Mouse (Mus musculus) embryonic fibroblast, embryonic 13.5 days (primary cell): ENCODE measurements around the gene Dao.

Experiments
- CTCF ChIP-seq: IDR thresholded peaks from 2 replicates; pipeline ENCODE4 v1.5.1; 2011; ENCODE audit warnings: mild to moderate bottlenecking, control low read depth, low read length, moderate library complexity, borderline replicate concordance; ENCODE audit not compliant: insufficient read depth
- POLR2A ChIP-seq: IDR thresholded peaks from 2 replicates; pipeline ENCODE4 v1.6.1; 2011; ENCODE audit warnings: low read depth, mild to moderate bottlenecking, control low read depth, low read length, moderate library complexity

DNA sequence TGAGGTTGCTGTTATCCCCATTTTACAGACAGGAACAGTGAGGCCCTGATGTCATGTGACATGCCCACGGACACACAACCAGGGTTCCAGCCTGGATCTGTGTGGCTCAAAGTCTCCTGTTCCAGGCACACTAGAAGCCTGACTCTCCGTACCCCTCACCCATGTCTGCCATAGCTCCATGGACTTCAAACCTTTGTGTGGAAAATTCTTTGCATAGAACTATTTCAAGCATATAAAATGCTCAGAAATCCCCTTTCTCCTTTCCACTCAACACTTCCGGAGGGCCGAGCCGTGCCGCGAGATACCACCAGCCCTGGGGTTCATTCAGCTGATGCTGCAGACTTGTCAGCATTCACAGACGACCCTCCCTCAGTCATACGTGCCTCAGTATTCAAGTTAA is 64.0 kb downstream of the Dao start:
- TF ChIP-seq CTCF: no peak
- TF ChIP-seq POLR2A: no peak
